Mouse (Mus musculus) large intestine, adult 2 months (tissue): ENCODE results near the gene Proca1. TPM values are rescaled to one million over a fixed set of nuclear protein-coding genes. Genes with fewer than 3 reads are reported as not detected.
"Not testable (repeated sequence)": the region's sequence is repeated elsewhere in the genome, so short reads cannot be mapped to it uniquely, and the experiment has no call there.

Experiments used
- DNase-seq: peaks from one replicate; pipeline ENCODE4 v3.0.0-alpha.2; 2012; ENCODE audit warnings: low read depth, low spot score
- WGBS: fragments of 180-500 bp; shearing (Covaris S2); methylation state at CpG from one replicate; pipeline ENCODE4 v1.1.7; 2018; 5-methylcytosine and 5-hydroxymethylcytosine counted together
- polyA plus RNA-seq: library from polyadenylated mRNA; depleted of rRNA; stranded (reverse); fragments of >200 nt; gene quantifications from 2 replicates; pipeline ENCODE4 v1.2.3, GENCODE M21; 2012

Gene Proca1
- polyA plus RNA-seq, 1 experiment, result 0.30 TPM

DNA sequence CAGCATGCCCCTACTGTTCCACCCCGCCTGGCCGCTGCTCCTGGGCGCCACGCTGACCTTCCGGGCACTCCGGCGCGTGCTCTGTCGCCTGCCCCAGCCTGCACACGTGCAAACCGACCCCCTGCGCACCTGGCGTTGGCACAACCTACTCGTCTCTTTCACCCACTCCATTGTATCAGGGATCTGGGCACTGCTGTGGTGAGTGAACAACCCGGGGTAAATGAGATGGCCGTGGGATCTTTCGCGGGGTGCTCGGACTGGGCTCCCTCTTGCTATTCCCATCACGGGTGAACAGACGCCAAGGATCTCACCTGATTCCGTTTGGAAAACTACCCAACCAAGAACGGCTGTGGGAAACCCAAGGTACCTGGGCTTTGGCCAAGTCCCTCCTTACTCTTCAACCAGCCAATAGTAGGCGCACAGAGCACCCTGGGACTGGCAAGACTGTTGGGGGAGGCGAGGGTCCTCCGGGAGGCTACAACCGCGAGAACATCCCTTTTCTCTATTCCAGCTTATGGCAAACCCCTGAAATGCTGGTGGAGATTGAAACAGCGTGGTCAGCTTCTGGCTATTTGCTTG lies 14.2 kb upstream of the Proca1 start:
- 3% methylated on average over 29 of the region's 29 CpGs for WGBS
- no peak for DNase-seq

- no peak for DNase-seq
- 35% methylated on average over 8 of the region's 8 CpGs for WGBS
Measured at GRCm38 (mm10) chr11:78179438-78179999, 13.7 kb upstream of the Proca1 start.

GRCm38 (mm10) chr11:78180081-78180761 lies 13.0 kb upstream of the Proca1 start:
- WGBS, result 70% methylated on average over 6 of the region's 6 CpGs
- no peak for DNase-seq

DNA sequence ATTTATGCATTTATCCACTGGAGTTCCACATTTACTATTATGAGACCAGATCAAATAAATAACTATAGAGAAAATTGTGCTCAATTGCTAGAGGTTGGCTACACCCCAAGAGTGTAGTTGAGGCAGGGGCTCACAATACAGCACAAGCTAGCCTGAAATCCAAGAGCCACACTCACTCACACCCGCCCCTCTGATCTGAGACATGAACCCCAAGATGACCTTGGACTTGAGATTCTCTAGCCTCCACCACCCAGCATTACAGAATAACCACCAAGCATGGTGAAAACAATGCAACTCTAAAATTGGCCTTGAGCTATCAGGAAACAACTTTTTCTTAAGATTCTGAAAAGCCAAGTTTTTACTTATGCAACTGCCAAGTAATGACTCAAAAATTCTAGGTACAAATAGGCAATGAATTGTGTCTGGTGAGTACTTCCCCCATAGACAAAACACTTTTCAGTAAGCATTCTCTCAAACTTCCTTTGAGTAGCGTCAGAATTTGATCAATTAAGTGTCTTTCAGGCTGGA lies 11.3 kb upstream of the Proca1 start:
- 23% methylated on average over 2 of the region's 2 CpGs for WGBS
- DNase-seq, result no peak

- no peak for DNase-seq
Measured at GRCm38 (mm10) chr11:78182450-78182849, 10.7 kb upstream of the Proca1 start.

GRCm38 (mm10) chr11:78182961-78183844 lies 10.0 kb upstream of the Proca1 start, which contains the start of gene Rpl23a:
Gene Rpl23a (minus strand): TSS chr11:78183584.
- WGBS, result under 1% methylated on average over 38 of the region's 38 CpGs
- peak; percentile 82 for DNase-seq

More at GRCm38 (mm10) chr11:78182450-78182849, 10.7 kb upstream of the Proca1 start:
- WGBS, result 4% methylated on average over 7 of the region's 7 CpGs

GRCm38 (mm10) chr11:78183884-78184514 lies 9.2 kb upstream of the Proca1 start:
- no peak for DNase-seq
- WGBS, result 47% methylated on average over 10 of the region's 10 CpGs

DNA sequence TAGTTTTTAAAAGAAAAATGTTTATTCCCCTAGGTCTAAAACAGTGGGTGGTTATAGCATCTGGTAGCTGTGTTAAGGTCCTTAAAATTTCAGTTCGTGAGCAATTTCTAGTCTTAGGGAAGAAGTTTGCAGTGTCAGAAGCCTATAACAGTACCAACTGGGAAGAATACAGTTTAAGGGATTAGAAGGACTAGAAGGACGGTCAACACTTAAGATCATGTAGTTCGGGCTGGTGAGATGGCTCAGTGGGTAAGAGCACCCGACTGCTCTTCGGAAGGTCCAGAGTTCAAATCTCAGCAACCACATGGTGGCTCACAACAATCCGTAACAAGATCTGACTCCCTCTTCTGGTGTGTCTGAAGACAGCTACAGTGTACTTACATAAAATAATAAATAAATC lies 8.5 kb upstream of the Proca1 start:
- 91% methylated on average over 6 of the region's 6 CpGs for WGBS
- DNase-seq, result not testable (repeated sequence)

DNA sequence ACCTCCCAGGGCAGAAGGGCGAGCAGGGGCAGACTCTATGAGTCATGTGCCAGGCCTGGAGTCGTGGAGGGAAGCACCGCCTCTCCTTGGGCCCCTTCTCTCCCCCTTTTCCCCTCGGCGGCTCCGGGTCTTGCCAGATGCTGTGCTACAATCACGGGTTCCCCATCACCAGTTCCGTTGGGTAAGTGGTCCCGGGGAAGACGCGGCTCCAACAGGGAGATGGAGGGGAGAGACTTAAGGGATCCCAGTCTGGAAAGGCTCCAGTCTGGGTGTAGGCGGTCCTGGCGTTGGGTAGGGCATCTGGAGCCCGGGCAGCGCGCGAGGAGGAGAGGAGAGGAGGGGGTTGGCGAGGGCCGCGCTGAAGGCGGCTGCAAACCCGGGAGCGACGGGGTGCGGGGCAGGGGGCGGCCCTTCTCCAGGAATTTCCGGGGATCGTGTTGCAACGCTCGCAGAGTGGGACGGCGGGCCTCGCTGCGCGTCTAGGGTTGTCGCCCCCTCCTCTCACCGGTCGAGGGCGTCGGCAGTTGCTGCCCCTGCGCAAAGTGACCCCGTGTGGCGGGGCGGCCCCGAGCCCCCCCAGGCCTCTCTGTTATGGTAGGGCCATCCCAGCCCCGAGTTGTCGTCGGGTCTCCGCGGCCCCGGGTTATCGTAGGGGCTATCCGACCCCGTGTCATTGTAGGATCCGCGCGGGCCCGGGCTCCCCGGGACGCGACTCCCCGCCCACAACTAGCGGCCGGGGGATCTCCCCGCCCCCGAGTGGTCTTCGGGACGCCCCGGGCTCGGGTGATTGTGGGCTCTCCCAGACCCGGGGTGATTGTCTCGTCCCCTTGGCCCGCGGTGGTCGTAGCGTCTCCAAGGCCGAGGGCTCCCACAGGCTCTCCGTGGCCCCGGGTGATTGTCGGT lies 4.6 kb upstream of the Proca1 start, which contains the start of gene Rab34:
TSS of gene Rab34 (plus strand) at position 100 of the 903 bp plus-strand sequence.
- no peak for DNase-seq
- 3% methylated on average over 80 of the region's 80 CpGs for WGBS

DNA sequence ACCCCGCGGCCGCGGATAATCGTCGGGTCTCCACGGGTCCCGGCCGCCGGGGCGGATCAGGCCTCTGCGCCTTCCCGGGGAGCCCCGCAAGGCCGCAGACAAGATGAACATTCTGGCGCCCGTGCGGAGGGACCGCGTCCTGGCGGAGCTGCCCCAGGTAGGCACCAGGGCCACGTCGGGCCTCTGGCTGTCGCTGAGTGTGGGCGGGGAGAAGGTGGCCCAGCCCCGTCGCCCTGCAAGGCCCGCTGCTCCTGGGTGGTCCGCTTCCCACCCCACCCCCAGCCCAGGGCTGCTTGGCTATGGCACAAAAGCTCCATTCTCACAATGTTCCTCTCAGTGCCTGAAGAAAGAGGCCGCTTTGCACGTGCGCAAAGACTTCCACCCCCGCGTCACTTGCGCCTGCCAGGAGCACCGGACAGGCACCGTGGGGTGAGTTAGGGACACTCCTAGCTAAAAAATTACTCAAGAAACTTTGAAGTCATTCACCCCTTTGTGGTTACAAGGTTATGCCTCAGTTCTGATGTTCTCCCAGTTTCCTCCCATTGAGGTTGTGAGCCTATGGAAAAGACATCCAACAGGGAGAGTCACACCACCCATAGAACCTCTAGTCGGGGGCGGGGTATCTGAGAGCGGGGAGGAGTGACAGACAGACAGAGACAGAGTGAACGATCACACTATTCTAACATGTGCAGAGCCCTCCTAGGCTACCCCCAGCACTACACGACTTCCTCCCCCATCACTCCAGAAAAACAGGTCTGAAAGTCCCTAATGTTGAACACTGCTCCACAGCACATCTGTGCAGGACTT lies 3.8 kb upstream of the Proca1 start:
- no peak for DNase-seq
- WGBS, result 2% methylated on average over 42 of the region's 42 CpGs

- 41% methylated on average over 6 of the region's 6 CpGs for WGBS
- no peak for DNase-seq
Measured at GRCm38 (mm10) chr11:78190041-78190440, 3.2 kb upstream of the Proca1 start.

DNA sequence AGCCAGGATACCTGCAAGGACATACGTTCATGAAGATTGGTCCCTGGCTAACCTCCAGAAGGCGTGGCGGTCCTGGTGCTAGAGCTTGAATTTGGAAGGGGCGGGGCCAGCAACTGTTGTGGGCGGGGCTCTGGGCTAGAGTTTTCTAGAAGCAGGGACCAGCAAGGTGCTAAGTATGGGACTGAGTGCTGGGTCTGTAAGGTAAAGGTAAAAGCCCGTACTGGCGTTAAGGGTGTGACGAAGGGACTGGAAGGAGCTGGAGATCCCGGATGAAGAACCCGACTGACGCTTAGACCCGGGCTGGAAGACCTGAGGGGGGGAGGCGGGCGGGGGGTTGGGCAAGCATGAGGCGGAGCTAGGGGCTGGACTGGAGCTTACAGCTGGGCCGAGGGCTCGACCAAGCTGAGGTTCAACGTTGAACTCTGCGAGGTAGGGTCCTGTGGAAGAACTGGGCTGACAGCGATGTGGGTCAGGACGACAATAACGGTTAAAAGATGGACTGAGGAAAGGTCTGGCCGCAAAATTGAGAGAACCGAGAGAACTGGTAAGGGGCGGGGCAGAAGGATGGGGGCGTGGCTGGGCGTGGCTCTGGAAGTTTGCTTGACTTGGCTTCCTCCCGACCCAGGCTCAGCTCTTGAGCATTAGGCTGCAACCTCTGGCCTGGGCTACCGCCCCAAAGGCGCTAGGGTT lies 1.4 kb downstream of the Proca1 start:
- WGBS, result 1% methylated on average over 30 of the region's 30 CpGs
- DNase-seq, result no peak

- no peak for DNase-seq
- WGBS, result 59% methylated on average over 23 of the region's 23 CpGs
Measured at GRCm38 (mm10) chr11:78195101-78195863, 2.1 kb downstream of the Proca1 start.

DNA sequence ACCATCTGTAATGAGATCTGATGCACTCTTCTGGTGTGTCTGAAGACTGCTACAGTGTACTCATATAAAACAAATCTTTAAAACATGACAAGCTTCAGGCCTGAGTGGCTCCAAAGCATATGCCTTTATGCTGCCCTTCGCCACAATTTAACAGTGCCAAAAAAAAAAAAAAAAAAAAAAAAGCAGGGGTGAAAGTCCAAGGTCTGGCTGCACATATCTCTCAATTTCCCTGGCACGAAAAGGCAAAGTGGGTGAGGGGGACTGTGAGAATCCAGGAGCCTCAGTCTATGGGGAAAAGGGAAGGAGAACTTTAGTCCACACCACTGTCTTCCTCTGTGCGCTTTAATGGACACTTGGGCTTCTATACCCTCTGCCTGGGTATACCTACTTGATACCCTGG lies 9.2 kb downstream of the Proca1 start:
- no peak for DNase-seq
- 48% methylated on average over 3 of the region's 3 CpGs for WGBS

DNA sequence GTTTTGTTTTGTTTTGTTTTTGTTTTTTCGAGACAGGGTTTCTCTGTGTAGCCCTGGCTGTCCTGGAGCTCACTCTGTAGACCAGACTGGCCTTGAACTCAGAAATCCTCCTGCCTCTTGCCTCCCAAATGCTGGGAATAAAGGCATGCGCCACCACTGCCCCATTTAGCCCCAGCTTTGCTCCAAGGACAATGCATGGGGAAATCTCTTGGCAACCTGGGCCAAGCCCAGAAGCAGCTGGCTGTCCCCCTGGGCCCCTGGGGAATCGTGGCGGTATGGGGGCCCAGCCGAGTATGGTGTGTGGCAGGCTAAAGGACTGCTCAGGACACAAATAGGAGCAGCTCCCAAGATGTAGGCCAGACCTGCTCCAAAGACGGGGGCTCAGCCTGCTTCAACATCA lies 11.1 kb downstream of the Proca1 start:
- 82% methylated on average over 6 of the region's 6 CpGs for WGBS
- DNase-seq, result no peak
